Mouse (Mus musculus) neural tube, embryonic 14.5 days (tissue): ENCODE results near the gene Kdm6b. TPM values are rescaled to one million over a fixed set of nuclear protein-coding genes. Genes with fewer than 3 reads are reported as not detected.

Experiments
- polyA plus RNA-seq: library from polyadenylated mRNA; unstranded; fragments of >200 nt; fragmentation: Nextera tagmentation; extraction: Ambion mirVana; gene quantifications from 2 replicates; pipeline ENCODE4 v1.2.1, GENCODE M21; 2014

Kdm6b gene
- polyA plus RNA-seq, 1 experiment from 2014 or later, result 37.5 TPM

Other genes with a start within 250 kb of the Kdm6b start
- 0.24 and 0.43 TPM in 2 replicates for gene Alox8, start 215.8 kb downstream of the Kdm6b start, polyA plus RNA-seq
- gene Gucy2e, start 176.6 kb downstream of the Kdm6b start, polyA plus RNA-seq, result 0.35 and 0.62 TPM in 2 replicates
- 10.3 and 15.7 TPM in 2 replicates for gene Cntrob, start 89.9 kb downstream of the Kdm6b start, polyA plus RNA-seq
- 191 and 200 TPM in 2 replicates for gene Trappc1, start 89.7 kb downstream of the Kdm6b start, polyA plus RNA-seq
- gene Kcnab3, start 87.4 kb downstream of the Kdm6b start, polyA plus RNA-seq, result 5.7 and 7.3 TPM in 2 replicates
- gene Rnf227, start 73.2 kb downstream of the Kdm6b start, polyA plus RNA-seq, result 213 and 260 TPM in 2 replicates
- gene Chd3, start 44.3 kb downstream of the Kdm6b start, polyA plus RNA-seq, result 86.0 and 89.6 TPM in 2 replicates
- 112 and 132 TPM in 2 replicates for gene Naa38, start 18.2 kb downstream of the Kdm6b start, polyA plus RNA-seq
- 21.3 and 29.9 TPM in 2 replicates for gene Cyb5d1, start 18.0 kb downstream of the Kdm6b start, polyA plus RNA-seq
- 2.3 and 5.3 TPM in 2 replicates for gene Tmem88, start 15.4 kb downstream of the Kdm6b start, polyA plus RNA-seq
- gene Dnah2, start 135.4 kb upstream of the Kdm6b start, polyA plus RNA-seq, result 5.7 and 6.9 TPM in 2 replicates
- 23.2 and 35.6 TPM in 2 replicates for gene Efnb3, start 146.5 kb upstream of the Kdm6b start, polyA plus RNA-seq
- 17.3 and 20.8 TPM in 2 replicates for gene Wrap53, start 166.6 kb upstream of the Kdm6b start, polyA plus RNA-seq
- 54.6 and 68.8 TPM in 2 replicates for gene Trp53, start 166.7 kb upstream of the Kdm6b start, polyA plus RNA-seq
- 66.6 and 99.6 TPM in 2 replicates for gene Atp1b2, start 192.3 kb upstream of the Kdm6b start, polyA plus RNA-seq
- gene Shbg, start 204.2 kb upstream of the Kdm6b start, polyA plus RNA-seq, result not detected in 2 replicates
- 23.8 and 25.1 TPM in 2 replicates for gene Sat2, start 208.3 kb upstream of the Kdm6b start, polyA plus RNA-seq
- 31.1 and 34.0 TPM in 2 replicates for gene Fxr2, start 219.3 kb upstream of the Kdm6b start, polyA plus RNA-seq
- gene Sox15, start 241.6 kb upstream of the Kdm6b start, polyA plus RNA-seq, result not detected in 2 replicates
- 40.7 and 63.4 TPM in 2 replicates for gene Mpdu1, start 249.0 kb upstream of the Kdm6b start, polyA plus RNA-seq